Mouse (Mus musculus) kidney, postnatal 0 days (tissue): ENCODE data around the gene Thrb. TPM values are rescaled to one million over a fixed set of nuclear protein-coding genes. Genes with fewer than 3 reads are reported as not detected.
A peak's percentile ranks its signal among the peaks of the same experiment; 100 is the strongest.

Experiments
- ATAC-seq: fragments of 200-750 bp; cut with Nextera tagmentation; replicated peaks from 2 replicates; pipeline ENCODE4 v1.8.0; 2017; ENCODE audit warnings: low read depth, moderate number of reproducible peaks, moderate TSS enrichment, moderate library complexity; ENCODE audit not compliant: low FRiP score
- DNase-seq: peaks from one replicate; pipeline ENCODE4 v3.0.0-alpha.2; 2016; ENCODE audit warnings: low spot score
- H3K27ac ChIP-seq: fragments of 300-500 bp; sonication (generic); 2 replicates; pipeline ENCODE4 v1.5.1; 2014; ENCODE audit warnings: mild to moderate bottlenecking
- H3K27me3 ChIP-seq: fragments of 300-500 bp; sonication (generic); 2 replicates; pipeline ENCODE4 v1.6.1; 2014; ENCODE audit warnings: low read length, mixed read lengths; ENCODE audit not compliant: insufficient read depth
- H3K36me3 ChIP-seq: fragments of 300-500 bp; sonication (generic); 2 replicates; pipeline ENCODE4 v1.6.1; 2014; ENCODE audit warnings: low read length, mixed read lengths; ENCODE audit not compliant: insufficient read depth
- H3K4me1 ChIP-seq: fragments of 300-500 bp; sonication (generic); replicated peaks from 2 replicates; pipeline ENCODE4 v1.6.1; 2014; ENCODE audit warnings: antibody characterized with exemption, low read length, mixed read lengths; ENCODE audit not compliant: insufficient read depth
- H3K4me2 ChIP-seq: fragments of 300-500 bp; sonication (generic); 2 replicates; pipeline ENCODE4 v1.6.1; 2014; ENCODE audit warnings: mild to moderate bottlenecking, low read length, moderate library complexity, mixed read lengths
- H3K4me3 ChIP-seq: fragments of 300-500 bp; sonication (generic); replicated peaks from 2 replicates; pipeline ENCODE4 v1.5.1; 2014; ENCODE audit warnings: low read depth, low read length
- H3K9ac ChIP-seq: fragments of 300-500 bp; sonication (generic); 2 replicates; pipeline ENCODE4 v1.6.1; 2014; ENCODE audit warnings: low read depth, low read length
- H3K9me3 ChIP-seq: fragments of 300-500 bp; sonication (generic); replicated peaks from 2 replicates; pipeline ENCODE4 v1.6.1; 2016; ENCODE audit warnings: low read length, inconsistent platforms, mixed read lengths
- CTCF ChIP-seq: IDR thresholded peaks from 2 replicates; pipeline ENCODE4 v1.5.1; 2016; ENCODE audit warnings: antibody characterized with exemption, low read depth, mild to moderate bottlenecking, moderate library complexity
- WGBS: fragments of 180-500 bp; shearing (Covaris S2); extraction: QIAGEN DNeasy Blood & Tissue Kit; methylation state at CpG from one replicate; pipeline ENCODE4 v1.1.7; 2014; 5-methylcytosine and 5-hydroxymethylcytosine counted together
- polyA plus RNA-seq: library from polyadenylated mRNA; unstranded; fragments of >200 nt; fragmentation: Nextera tagmentation; extraction: Ambion mirVana; gene quantifications from 2 replicates; pipeline ENCODE4 v1.2.1, GENCODE M21; 2015

Gene Thrb
- polyA plus RNA-seq, 1 experiment from 2014 or later: 2.9 TPM

GRCm38 (mm10) chr14:17911157-17911556 lies 251.1 kb downstream of the Thrb start:
- Histone ChIP-seq H3K36me3 (no peaks in the 10 kb centered on the region), H3K4me2 (no peak overlapping the region), H3K4me1 (no peaks in the 10 kb centered on the region), H3K9me3 (no peaks in the 10 kb centered on the region), H3K27ac (no peak overlapping the region), H3K9ac (no peak overlapping the region), H3K27me3 (no peaks in the 10 kb centered on the region), H3K4me3 (no peak overlapping the region)
- TF ChIP-seq CTCF: no peak
- WGBS: 5% methylated on average over 3 of the region's 3 CpGs
- no peak for ATAC-seq
- DNase-seq: peak; percentile 49

GRCm38 (mm10) chr14:17912573-17913207 lies 252.6 kb downstream of the Thrb start:
- H3K27me3 ChIP-seq: no peaks in the 10 kb centered on the region
- H3K4me3 ChIP-seq: no peak overlapping the region
- no peaks in the 10 kb centered on the region for H3K4me1 ChIP-seq
- ATAC-seq: no peak
- no peak for TF ChIP-seq CTCF
- no peak overlapping the region for H3K27ac ChIP-seq
- no peaks in the 10 kb centered on the region for H3K9me3 ChIP-seq
- DNase-seq: no peak
- H3K9ac ChIP-seq: no peak overlapping the region
- WGBS: 53% methylated on average over 6 of the region's 6 CpGs
- no peaks in the 10 kb centered on the region for H3K36me3 ChIP-seq
- H3K4me2 ChIP-seq: no peak overlapping the region

GRCm38 (mm10) chr14:17915556-17915955 lies 255.5 kb downstream of the Thrb start:
- TF ChIP-seq CTCF: no peak
- ATAC-seq (no peak), DNase-seq (no peak)
- no peak overlapping the region for H3K4me3 ChIP-seq
- WGBS: 67% methylated on average over 2 of the region's 2 CpGs
- no peak overlapping the region for H3K4me2 ChIP-seq
- no peaks in the 10 kb centered on the region for H3K27me3 ChIP-seq
- H3K36me3 ChIP-seq: no peaks in the 10 kb centered on the region
- H3K9me3 ChIP-seq: no peaks in the 10 kb centered on the region
- no peak overlapping the region for H3K9ac ChIP-seq
- H3K4me1 ChIP-seq: no peaks in the 10 kb centered on the region
- H3K27ac ChIP-seq: no peak overlapping the region

- Histone ChIP-seq H3K4me3 (no peak overlapping the region), H3K9ac (no peak overlapping the region), H3K4me2 (no peak overlapping the region), H3K27me3 (no peaks in the 10 kb centered on the region), H3K27ac (no peak overlapping the region), H3K4me1 (no peaks in the 10 kb centered on the region), H3K36me3 (no peaks in the 10 kb centered on the region), H3K9me3 (no peaks in the 10 kb centered on the region)
- ATAC-seq (no peak), DNase-seq (no peak)
- TF ChIP-seq CTCF: no peak
- 72% methylated on average over 2 of the region's 2 CpGs for WGBS
Observed at GRCm38 (mm10) chr14:17916651-17917050, 256.6 kb downstream of the Thrb start.

- Histone ChIP-seq H3K27me3 (no peaks in the 10 kb centered on the region), H3K4me3 (no peak overlapping the region), H3K27ac (no peak overlapping the region), H3K4me2 (no peak overlapping the region), H3K9me3 (no peaks in the 10 kb centered on the region), H3K9ac (no peak overlapping the region), H3K4me1 (no peaks in the 10 kb centered on the region), H3K36me3 (no peaks in the 10 kb centered on the region)
- no peak for DNase-seq
- TF ChIP-seq CTCF: no peak
- 72% methylated on average over 3 of the region's 3 CpGs for WGBS
- no peak for ATAC-seq
Observed at GRCm38 (mm10) chr14:17917124-17917763, 257.2 kb downstream of the Thrb start.

GRCm38 (mm10) chr14:17917899-17918298 lies 257.8 kb downstream of the Thrb start:
- TF ChIP-seq CTCF: no peak
- DNase-seq: no peak
- ATAC-seq: no peak

More at GRCm38 (mm10) chr14:17917899-17918298, 257.8 kb downstream of the Thrb start:
- H3K9ac ChIP-seq: no peak overlapping the region
- no peak overlapping the region for H3K4me2 ChIP-seq
- no peaks in the 10 kb centered on the region for H3K4me1 ChIP-seq
- H3K36me3 ChIP-seq: no peaks in the 10 kb centered on the region
- no peak overlapping the region for H3K27ac ChIP-seq
- WGBS: 45% methylated on average over 3 of the region's 3 CpGs
- H3K9me3 ChIP-seq: no peaks in the 10 kb centered on the region
- H3K27me3 ChIP-seq: no peaks in the 10 kb centered on the region
- no peak overlapping the region for H3K4me3 ChIP-seq
